Mouse (Mus musculus) midbrain, embryonic 14.5 days (tissue): Measurements from ENCODE around the gene Atp6v1g3. TPM values are rescaled to one million over a fixed set of nuclear protein-coding genes. Genes with fewer than 3 reads are reported as not detected.

Experiments used
- ATAC-seq: fragments of 200-750 bp; cut with Nextera tagmentation; 2 replicates; pipeline ENCODE4 v1.8.0; 2017; ENCODE audit warnings: moderate number of reproducible peaks, moderate library complexity; ENCODE audit not compliant: low FRiP score, low TSS enrichment
- DNase-seq: peaks from one replicate; pipeline ENCODE4 v3.0.0-alpha.2; 2015
- H3K27ac ChIP-seq: fragments of 300-500 bp; sonication (generic); replicated peaks from 2 replicates; pipeline ENCODE4 v1.5.1; 2014; ENCODE audit warnings: mild to moderate bottlenecking, low read depth, low read length, moderate library complexity
- H3K27me3 ChIP-seq: fragments of 300-500 bp; sonication (generic); 2 replicates; pipeline ENCODE4 v1.6.1; 2014; ENCODE audit warnings: low read length, control low read depth, mixed read lengths; ENCODE audit not compliant: control insufficient read depth, insufficient read depth
- H3K36me3 ChIP-seq: fragments of 300-500 bp; sonication (generic); 2 replicates; pipeline ENCODE4 v1.6.1; 2014; ENCODE audit warnings: low read length, control low read depth; ENCODE audit not compliant: control insufficient read depth, insufficient read depth
- H3K4me1 ChIP-seq: fragments of 300-500 bp; sonication (generic); 2 replicates; pipeline ENCODE4 v1.6.1; 2014; ENCODE audit warnings: mild to moderate bottlenecking, antibody characterized with exemption, low read length, control low read depth; ENCODE audit not compliant: control insufficient read depth, insufficient read depth
- H3K4me2 ChIP-seq: fragments of 300-500 bp; sonication (generic); 2 replicates; pipeline ENCODE4 v1.6.1; 2014; ENCODE audit warnings: mild to moderate bottlenecking, low read length, moderate library complexity
- H3K4me3 ChIP-seq: fragments of 300-500 bp; sonication (generic); replicated peaks from 2 replicates; pipeline ENCODE4 v1.5.1; 2014; ENCODE audit warnings: low read depth, low read length
- H3K9ac ChIP-seq: fragments of 300-500 bp; sonication (generic); replicated peaks from 2 replicates; pipeline ENCODE4 v1.6.1; 2014; ENCODE audit warnings: mild to moderate bottlenecking, low read length, moderate library complexity
- H3K9me3 ChIP-seq: fragments of 300-500 bp; sonication (generic); 2 replicates; pipeline ENCODE4 v1.6.1; 2016; ENCODE audit warnings: low read length, control low read depth, mixed read lengths; ENCODE audit not compliant: control insufficient read depth
- WGBS: fragments of 180-500 bp; shearing (Covaris S2); extraction: QIAGEN DNeasy Blood & Tissue Kit; methylation state at CpG from one replicate; pipeline ENCODE4 v1.1.7; 2014; 5-methylcytosine and 5-hydroxymethylcytosine counted together
- polyA plus RNA-seq: library from polyadenylated mRNA; unstranded; fragments of >200 nt; fragmentation: Nextera tagmentation; extraction: Ambion mirVana; gene quantifications from 2 replicates; pipeline ENCODE4 v1.2.1, GENCODE M21; 2014

The Atp6v1g3 gene
- polyA plus RNA-seq, 1 experiment from 2014 or later: not detected

- Histone ChIP-seq H3K27ac (peak overlapping the region; percentile 10; the same call in 1 of the 2 replicates), H3K4me1 (peaks cover 13% of the 10 kb centered on the region; the same call in 1 of the 2 replicates), H3K36me3 (no peaks in the 10 kb centered on the region), H3K27me3 (no peaks in the 10 kb centered on the region), H3K4me3 (no peak overlapping the region), H3K9me3 (no peaks in the 10 kb centered on the region), H3K9ac (no peak overlapping the region), H3K4me2 (no peak overlapping the region)
- WGBS: 19% methylated on average over 2 of the region's 2 CpGs
- DNase-seq: peak; percentile 59
- ATAC-seq: peak; percentile 48; the same call in 1 of the 2 replicates
These were observed 53.0 kb downstream of the Atp6v1g3 start for GRCm38 (mm10) chr1:138326566-138326965.

- Histone ChIP-seq H3K4me1 (peaks cover 13% of the 10 kb centered on the region; the same call in 1 of the 2 replicates), H3K9ac (no peak overlapping the region), H3K4me2 (no peak overlapping the region), H3K4me3 (no peak overlapping the region), H3K36me3 (no peaks in the 10 kb centered on the region), H3K27me3 (no peaks in the 10 kb centered on the region), H3K9me3 (no peaks in the 10 kb centered on the region), H3K27ac (no peak overlapping the region)
- 68% methylated on average over 18 of the region's 18 CpGs for WGBS
- ATAC-seq: no peak
- DNase-seq: no peak
These were observed 54.1 kb downstream of the Atp6v1g3 start for GRCm38 (mm10) chr1:138327466-138328245.

DNA sequence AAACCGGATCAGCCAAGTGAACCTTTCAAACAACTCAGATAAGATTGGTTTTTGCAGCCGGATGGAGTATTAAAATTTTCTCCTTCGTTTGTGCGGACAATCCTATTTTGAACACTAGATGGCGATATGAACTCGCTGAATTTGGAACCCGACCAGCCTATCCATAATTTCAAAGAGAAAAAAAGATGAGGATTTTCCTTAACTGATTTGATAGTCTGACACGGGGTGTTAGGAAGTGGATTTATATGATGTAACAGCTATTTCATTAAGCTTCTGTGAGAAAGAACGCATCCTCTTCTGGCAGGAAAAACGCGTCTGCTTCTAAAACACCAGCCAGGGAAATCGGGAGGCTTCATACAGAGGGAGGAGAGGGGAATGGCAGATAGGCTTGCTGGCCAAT lies 54.8 kb downstream of the Atp6v1g3 start:
- H3K4me3 ChIP-seq: 0 out of 2 replicates have a peak overlapping the region, but pooled peaks have one; percentile 3
- peak; percentile 90 for DNase-seq

DNA sequence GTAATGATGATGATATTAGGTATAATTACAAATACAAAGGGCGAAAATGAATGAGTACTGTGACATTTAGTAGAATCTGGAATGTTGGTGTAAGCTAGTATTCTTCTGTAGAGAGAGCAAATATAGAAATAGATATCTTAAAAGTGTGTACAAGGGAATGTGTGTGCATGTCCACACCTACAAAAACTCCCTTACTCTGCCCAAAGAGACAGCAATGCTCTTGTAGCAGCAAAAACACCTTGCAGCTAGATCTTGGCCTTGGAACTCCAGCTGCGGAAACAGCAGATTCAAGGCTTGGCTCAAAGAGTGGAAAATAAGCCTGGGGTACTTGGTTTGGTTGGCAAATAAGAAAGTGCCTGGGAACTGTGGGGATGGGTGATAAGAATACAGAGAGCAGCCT lies 57.0 kb downstream of the Atp6v1g3 start:
- 95% methylated on average over 2 of the region's 2 CpGs for WGBS
- DNase-seq: no peak
- no peak for ATAC-seq

More for the DNA sequence above, 54.8 kb downstream of the Atp6v1g3 start:
- no peaks in the 10 kb centered on the region for H3K36me3 ChIP-seq
- H3K4me1 ChIP-seq: peaks cover 13% of the 10 kb centered on the region; the same call in 1 of the 2 replicates
- no peak overlapping the region; the same call in 1 of the 2 replicates for H3K27ac ChIP-seq
- peak overlapping the region; percentile 43 for H3K4me2 ChIP-seq
- peak; percentile 76 for ATAC-seq
- 4% methylated on average over 12 of the region's 12 CpGs for WGBS
- H3K9ac ChIP-seq: no peak overlapping the region
- no peaks in the 10 kb centered on the region for H3K27me3 ChIP-seq
- H3K9me3 ChIP-seq: no peaks in the 10 kb centered on the region

DNA sequence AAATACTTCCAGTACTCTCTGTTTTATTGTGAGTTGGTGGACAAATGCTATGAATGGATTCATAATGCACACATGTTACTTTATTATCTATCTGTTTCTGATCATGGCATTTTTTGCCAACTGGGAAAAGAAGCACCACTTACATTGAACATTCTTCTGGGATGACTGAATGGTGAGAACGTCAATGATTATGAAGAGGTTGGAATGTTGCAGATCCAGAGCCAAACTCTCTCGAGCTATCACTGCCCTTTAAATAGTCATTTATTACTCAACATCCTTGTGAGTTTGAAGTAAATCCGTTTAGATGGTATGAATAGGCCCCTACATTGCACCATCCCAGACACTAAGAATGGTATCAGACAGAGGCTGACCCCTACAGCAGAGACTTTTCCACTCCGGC lies 58.1 kb downstream of the Atp6v1g3 start:
- ATAC-seq (no peak), DNase-seq (no peak)
- WGBS: 83% methylated on average over 4 of the region's 4 CpGs
- Histone ChIP-seq H3K36me3 (no peaks in the 10 kb centered on the region), H3K9ac (no peak overlapping the region), H3K4me1 (peaks cover 3% of the 10 kb centered on the region; the same call in 1 of the 2 replicates), H3K27ac (no peak overlapping the region), H3K4me3 (no peak overlapping the region), H3K4me2 (no peak overlapping the region), H3K27me3 (no peaks in the 10 kb centered on the region), H3K9me3 (no peaks in the 10 kb centered on the region)

More for the DNA sequence above, 57.0 kb downstream of the Atp6v1g3 start:
- Histone ChIP-seq H3K4me2 (no peak overlapping the region), H3K27me3 (no peaks in the 10 kb centered on the region), H3K4me3 (no peak overlapping the region), H3K27ac (no peak overlapping the region), H3K9ac (no peak overlapping the region), H3K36me3 (no peaks in the 10 kb centered on the region), H3K4me1 (peaks cover 13% of the 10 kb centered on the region; the same call in 1 of the 2 replicates), H3K9me3 (no peaks in the 10 kb centered on the region)

DNA sequence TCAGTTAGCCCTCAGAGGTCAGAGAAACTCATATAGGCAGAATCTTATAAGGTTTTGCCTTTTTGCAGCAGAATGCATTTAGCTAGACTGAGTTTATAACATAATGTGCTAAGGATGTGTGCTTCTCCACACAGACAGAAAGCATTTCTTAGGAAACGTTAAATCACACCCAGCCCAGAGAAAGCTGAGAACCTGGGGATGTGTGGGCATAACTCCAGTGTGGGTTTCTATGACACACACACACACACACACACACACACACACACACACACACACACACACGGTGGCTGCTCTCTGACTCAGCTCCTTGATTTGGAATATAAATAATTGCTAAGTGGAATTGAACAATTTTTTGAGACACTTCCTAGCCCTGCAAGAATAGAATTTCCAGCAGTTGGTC lies 61.2 kb downstream of the Atp6v1g3 start:
- Histone ChIP-seq H3K9ac (no peak overlapping the region), H3K4me1 (no peaks in the 10 kb centered on the region), H3K9me3 (no peaks in the 10 kb centered on the region), H3K4me3 (no peak overlapping the region), H3K27me3 (no peaks in the 10 kb centered on the region), H3K4me2 (no peak overlapping the region), H3K27ac (no peak overlapping the region), H3K36me3 (no peaks in the 10 kb centered on the region)
- ATAC-seq (no peak), DNase-seq (no peak)
- 65% methylated on average over 2 of the region's 2 CpGs for WGBS

- Histone ChIP-seq H3K9me3 (no peaks in the 10 kb centered on the region), H3K4me2 (no peak overlapping the region), H3K4me3 (no peak overlapping the region), H3K9ac (no peak overlapping the region), H3K27ac (no peak overlapping the region), H3K27me3 (no peaks in the 10 kb centered on the region), H3K4me1 (no peaks in the 10 kb centered on the region), H3K36me3 (no peaks in the 10 kb centered on the region)
- WGBS: 90% methylated on average over 2 of the region's 2 CpGs
- ATAC-seq: no peak
- no peak for DNase-seq
These were observed 63.9 kb downstream of the Atp6v1g3 start for GRCm38 (mm10) chr1:138337417-138337816.
